Mouse (Mus musculus) stomach, postnatal 0 days (tissue): ENCODE results near the gene Vrk3. TPM values are rescaled to one million over a fixed set of nuclear protein-coding genes. Genes with fewer than 3 reads are reported as not detected.

Experiments used
- ATAC-seq: fragments of 200-750 bp; cut with Nextera tagmentation; 2 replicates; pipeline ENCODE4 v1.8.0; 2017; ENCODE audit not compliant: low FRiP score, low TSS enrichment
- DNase-seq: peaks from one replicate; pipeline ENCODE4 v3.0.0-alpha.2; 2016; ENCODE audit warnings: low spot score
- H3K27ac ChIP-seq: fragments of 300-500 bp; sonication (generic); replicated peaks from 2 replicates; pipeline ENCODE4 v1.5.1; 2014; ENCODE audit warnings: mild to moderate bottlenecking, control low read depth
- H3K27me3 ChIP-seq: fragments of 300-500 bp; sonication (generic); 2 replicates; pipeline ENCODE4 v1.6.1; 2014; ENCODE audit warnings: low read length; ENCODE audit not compliant: control insufficient read depth, insufficient read depth
- H3K36me3 ChIP-seq: fragments of 300-500 bp; sonication (generic); 2 replicates; pipeline ENCODE4 v1.6.1; 2014; ENCODE audit warnings: low read length, mixed read lengths; ENCODE audit not compliant: control insufficient read depth, insufficient read depth
- H3K4me1 ChIP-seq: fragments of 300-500 bp; sonication (generic); replicated peaks from 2 replicates; pipeline ENCODE4 v1.6.1; 2014; ENCODE audit warnings: antibody characterized with exemption; ENCODE audit not compliant: control insufficient read depth, insufficient read depth
- H3K4me2 ChIP-seq: fragments of 300-500 bp; sonication (generic); replicated peaks from 2 replicates; pipeline ENCODE4 v1.6.1; 2014; ENCODE audit warnings: low read depth, mild to moderate bottlenecking, control low read depth, moderate library complexity
- H3K4me3 ChIP-seq: fragments of 300-500 bp; sonication (generic); 2 replicates; pipeline ENCODE4 v1.5.1; 2014; ENCODE audit warnings: low read depth, low read length, control low read depth
- H3K9ac ChIP-seq: fragments of 300-500 bp; sonication (generic); 2 replicates; pipeline ENCODE4 v1.6.1; 2014; ENCODE audit warnings: mild to moderate bottlenecking, low read length, control low read depth, mixed read lengths
- H3K9me3 ChIP-seq: fragments of 300-500 bp; sonication (generic); 2 replicates; pipeline ENCODE4 v1.6.1; 2016; ENCODE audit warnings: low read length; ENCODE audit not compliant: control insufficient read depth
- CTCF ChIP-seq: IDR thresholded peaks from 2 replicates; pipeline ENCODE4 v1.5.1; 2016; ENCODE audit warnings: antibody characterized with exemption, low read depth, mild to moderate bottlenecking, moderate library complexity
- EP300 ChIP-seq: optimal IDR thresholded peaks from 2 replicates; pipeline ENCODE3; 2016; ENCODE audit warnings: antibody characterized with exemption
- WGBS: fragments of 180-500 bp; shearing (Covaris S2); extraction: QIAGEN DNeasy Blood & Tissue Kit; methylation state at CpG from one replicate; pipeline ENCODE4 v1.1.7; 2014; 5-methylcytosine and 5-hydroxymethylcytosine counted together
- polyA plus RNA-seq: library from polyadenylated mRNA; unstranded; fragments of >200 nt; fragmentation: Nextera tagmentation; extraction: Ambion mirVana; gene quantifications from 2 replicates; pipeline ENCODE4 v1.2.1, GENCODE M21; 2015

Vrk3 gene
- polyA plus RNA-seq, 1 experiment from 2014 or later: 21.7 TPM

DNA sequence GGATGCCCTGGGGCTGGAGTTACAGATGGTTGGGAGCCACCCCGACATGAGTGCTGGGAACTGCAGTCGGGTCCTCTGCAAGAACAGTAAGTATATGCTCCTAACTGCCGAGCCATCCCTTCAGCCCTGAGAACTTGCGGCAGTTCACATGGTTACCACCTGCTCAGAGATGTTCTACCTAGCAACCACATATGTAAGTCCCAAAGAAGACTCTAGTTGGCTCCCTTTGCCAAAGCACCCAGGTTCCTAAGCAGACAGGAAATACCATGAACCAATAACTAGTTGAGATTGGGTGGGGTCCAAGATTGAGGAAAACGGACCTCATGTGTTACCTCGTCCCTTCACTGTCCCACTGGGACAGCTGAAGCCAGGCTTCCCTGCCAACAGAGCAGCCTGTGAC lies 21.9 kb upstream of the Vrk3 start:
- Histone ChIP-seq H3K4me2 (no peak overlapping the region), H3K9me3 (no peaks in the 10 kb centered on the region), H3K9ac (no peak overlapping the region), H3K36me3 (no peaks in the 10 kb centered on the region), H3K27ac (no peak overlapping the region), H3K4me3 (no peak overlapping the region), H3K27me3 (no peaks in the 10 kb centered on the region), H3K4me1 (no peaks in the 10 kb centered on the region)
- WGBS: 58% methylated on average over 6 of the region's 6 CpGs
- no peak for ATAC-seq
- no peak for DNase-seq
- TF ChIP-seq EP300 (no peak), CTCF (no peak)

DNA sequence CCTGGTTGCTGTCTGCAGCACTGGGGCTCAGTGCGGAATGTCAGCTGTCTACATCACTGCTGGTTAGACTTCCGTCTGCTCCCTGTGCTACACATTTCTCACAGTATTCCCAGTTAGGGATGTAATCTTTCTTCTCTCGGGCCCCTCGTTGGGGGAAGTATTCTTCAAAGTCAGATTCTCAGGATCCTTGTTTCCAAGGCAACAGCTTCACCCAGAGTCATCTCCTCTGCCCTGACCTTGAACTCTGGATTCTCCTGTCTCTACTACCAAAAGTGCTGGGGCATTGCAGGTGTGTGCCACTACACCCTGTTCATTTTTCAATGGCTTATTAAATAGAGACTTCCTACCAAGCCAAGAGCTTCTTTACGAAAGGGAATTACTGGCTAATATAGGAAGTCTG lies 21.1 kb upstream of the Vrk3 start:
- DNase-seq (no peak), ATAC-seq (no peak)
- Histone ChIP-seq H3K36me3 (no peaks in the 10 kb centered on the region), H3K4me3 (no peak overlapping the region), H3K27me3 (no peaks in the 10 kb centered on the region), H3K9me3 (no peaks in the 10 kb centered on the region), H3K4me1 (no peaks in the 10 kb centered on the region), H3K9ac (no peak overlapping the region), H3K27ac (no peak overlapping the region), H3K4me2 (no peak overlapping the region)
- TF ChIP-seq EP300 (no peak), CTCF (no peak)
- WGBS: 57% methylated on average over 5 of the region's 5 CpGs

DNA sequence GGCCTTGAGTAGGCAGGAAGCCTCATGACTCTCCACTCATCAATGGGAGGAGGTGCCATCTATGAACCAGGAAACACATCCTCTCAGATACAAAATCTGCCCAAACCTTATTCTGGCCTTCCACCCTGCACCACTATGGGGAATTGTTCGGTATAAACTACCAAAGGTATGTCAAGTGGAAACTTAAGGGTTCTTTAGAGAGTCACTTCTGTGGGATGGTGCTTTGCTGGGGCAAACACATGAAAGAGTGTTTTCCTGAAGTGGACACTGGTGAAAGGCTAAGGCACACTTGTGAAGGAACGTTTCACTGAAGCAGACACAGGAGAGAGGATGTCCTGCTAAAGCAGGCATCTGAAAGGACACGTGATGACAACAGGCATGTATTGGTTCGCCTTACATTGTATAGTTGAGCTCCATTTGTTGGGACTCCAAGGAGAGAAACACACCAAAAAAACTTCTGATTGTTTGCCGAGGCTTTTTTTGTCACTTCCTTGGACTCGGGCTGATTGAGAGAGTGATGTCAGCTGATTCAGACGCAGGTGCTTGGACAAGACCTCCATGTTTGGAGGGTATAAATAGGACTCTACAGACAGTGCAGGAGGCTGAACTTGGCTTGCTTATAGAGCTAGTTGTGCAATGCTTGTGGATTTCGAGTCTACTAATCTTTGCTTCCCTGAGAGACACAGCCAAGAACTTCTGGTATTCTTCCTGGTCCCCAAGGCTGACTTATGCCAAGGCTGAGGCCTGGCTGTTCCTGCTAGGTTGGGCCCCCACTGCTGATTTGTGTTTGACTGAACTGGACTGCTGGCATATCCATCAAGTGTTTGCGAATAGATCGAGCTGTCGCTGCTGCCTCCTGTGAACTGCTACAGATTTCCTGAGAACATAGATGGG lies 19.9 kb upstream of the Vrk3 start:
- Histone ChIP-seq H3K36me3 (no peaks in the 10 kb centered on the region), H3K4me1 (no peaks in the 10 kb centered on the region), H3K9me3 (no peaks in the 10 kb centered on the region), H3K27ac (no peak overlapping the region), H3K27me3 (no peaks in the 10 kb centered on the region), H3K4me2 (no peak overlapping the region), H3K4me3 (no peak overlapping the region), H3K9ac (no peak overlapping the region)
- ATAC-seq: no peak
- no peak for TF ChIP-seq EP300
- TF ChIP-seq CTCF: no peak
- 86% methylated on average over 11 of the region's 11 CpGs for WGBS
- no peak for DNase-seq

DNA sequence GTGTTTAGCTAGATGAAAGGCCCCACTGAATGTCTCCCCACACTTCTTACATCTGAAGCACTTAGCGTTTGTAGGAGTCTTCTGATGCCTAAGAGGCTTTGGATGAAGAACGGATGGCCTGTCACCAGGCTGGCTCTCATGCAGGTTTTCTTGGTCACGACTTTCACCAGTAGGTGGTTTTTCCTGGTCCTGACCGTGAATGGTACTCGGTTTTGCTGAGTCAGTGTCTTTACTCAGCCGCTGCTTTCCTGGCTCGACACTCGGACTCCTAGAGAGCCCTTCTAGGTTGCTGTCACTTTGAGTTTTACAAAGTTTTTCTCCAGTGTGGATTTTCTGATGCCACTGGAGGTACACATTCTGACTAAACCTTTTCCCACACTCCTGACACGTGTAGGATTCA lies 14.5 kb upstream of the Vrk3 start:
- no peak overlapping the region for H3K4me3 ChIP-seq
- no peaks in the 10 kb centered on the region for H3K9me3 ChIP-seq
- no peaks in the 10 kb centered on the region for H3K4me1 ChIP-seq
- H3K27me3 ChIP-seq: no peaks in the 10 kb centered on the region
- H3K4me2 ChIP-seq: no peak overlapping the region
- no peak overlapping the region for H3K9ac ChIP-seq
- TF ChIP-seq EP300: no peak
- TF ChIP-seq CTCF: no peak
- no peak for DNase-seq
- 85% methylated on average over 9 of the region's 9 CpGs for WGBS
- H3K27ac ChIP-seq: no peak overlapping the region
- no peaks in the 10 kb centered on the region for H3K36me3 ChIP-seq
- ATAC-seq: no peak

DNA sequence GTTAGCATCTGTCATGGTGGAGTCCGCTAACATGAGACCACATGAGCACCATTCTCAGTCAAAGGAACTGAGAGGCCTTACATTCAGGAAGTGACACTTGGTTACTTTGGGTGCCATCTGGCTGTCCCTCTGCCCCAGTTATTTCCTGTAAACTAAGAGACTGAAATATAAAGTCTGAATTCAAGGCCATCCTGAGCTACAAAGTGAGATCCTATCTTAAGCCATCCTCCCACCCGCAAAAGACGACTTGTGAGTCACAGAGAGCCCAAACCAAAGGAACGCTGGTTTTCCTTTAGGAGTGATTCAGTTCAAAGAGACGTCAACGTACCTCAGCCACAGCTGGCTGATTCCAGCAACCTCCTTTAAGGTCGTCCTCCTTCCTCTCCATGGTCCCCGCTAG lies 6.9 kb upstream of the Vrk3 start:
- no peak overlapping the region for H3K4me2 ChIP-seq
- H3K9me3 ChIP-seq: no peaks in the 10 kb centered on the region
- DNase-seq (no peak), ATAC-seq (no peak)
- no peaks in the 10 kb centered on the region for H3K27me3 ChIP-seq
- no peak overlapping the region for H3K27ac ChIP-seq
- no peak overlapping the region for H3K4me3 ChIP-seq
- H3K9ac ChIP-seq: no peak overlapping the region
- no peaks in the 10 kb centered on the region for H3K4me1 ChIP-seq
- no peak for TF ChIP-seq EP300
- TF ChIP-seq CTCF: no peak
- H3K36me3 ChIP-seq: no peaks in the 10 kb centered on the region
- WGBS: 71% methylated on average over 8 of the region's 8 CpGs

DNA sequence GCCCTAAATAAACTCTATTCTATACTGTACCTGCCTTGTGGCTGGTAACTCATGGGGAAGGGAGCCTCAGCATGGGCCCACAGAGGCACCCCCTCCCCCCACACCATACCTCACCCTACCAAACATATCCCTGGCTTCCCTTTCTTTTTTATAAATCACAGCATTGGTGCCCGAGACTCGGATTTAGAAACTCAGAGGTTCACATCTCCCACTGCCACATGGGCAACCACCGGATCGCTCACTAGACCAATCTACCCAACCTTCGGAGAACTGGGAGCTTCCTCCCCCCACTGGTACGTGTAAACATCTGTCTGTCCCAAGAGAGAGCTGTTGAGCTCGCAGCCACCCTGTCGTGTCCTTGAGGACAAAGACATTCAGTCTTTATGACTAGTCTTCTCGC lies 3.9 kb upstream of the Vrk3 start:
- Histone ChIP-seq H3K9ac (no peak overlapping the region), H3K27ac (no peak overlapping the region), H3K4me2 (no peak overlapping the region), H3K9me3 (no peaks in the 10 kb centered on the region), H3K27me3 (no peaks in the 10 kb centered on the region), H3K4me1 (no peaks in the 10 kb centered on the region; the same call in 1 of the 2 replicates), H3K36me3 (no peaks in the 10 kb centered on the region), H3K4me3 (no peak overlapping the region)
- ATAC-seq: no peak
- TF ChIP-seq CTCF (no peak), EP300 (no peak)
- WGBS: 55% methylated on average over 9 of the region's 9 CpGs
- DNase-seq: no peak
